13 mouse cellular contexts compared by ENCODE assay signal in genomic region chr4:134751682-134752380, GRCm38 (mm10). TPM values are rescaled to one million over a fixed set of nuclear protein-coding genes. Genes with fewer than 3 reads are reported as not detected.
DNase-seq lines count a peak whose midpoint lies in the region; ATAC-seq lines count a peak whose summit lies in the region.
"Had no signal": no experiment of that assay in that cellular context is flagged by ENCODE, and none has a peak within 500 bp of the region (broad histone marks: within the 10 kb centered on the region; RNA-seq: fewer than 3 reads in every experiment).

No protein-coding gene starts in this region.

- no peak for ATAC-seq in forebrain, embryonic 15.5 days (replicated peaks)
- no peak for ATAC-seq in forebrain, embryonic 13.5 days
- ATAC-seq in embryonic facial prominence, embryonic 15.5 days (ENCODE audit: insufficient number of reproducible peaks, low FRiP score, low TSS enrichment, low read depth): no peak
- peak; percentile 90 for ATAC-seq in liver, embryonic 12.5 days

- no peak overlapping the region for H3K4me3 ChIP-seq in forebrain, embryonic 15.5 days
- no peak overlapping the region for H3K4me3 ChIP-seq in forebrain, embryonic 13.5 days
- H3K4me3 ChIP-seq in embryonic facial prominence, embryonic 15.5 days (replicated peaks): no peak overlapping the region
- H3K4me3 ChIP-seq in liver, embryonic 12.5 days: peak overlapping the region; percentile 19; the same call in 1 of the 2 replicates
- H3K4me3 ChIP-seq: heart, embryonic 12.5 days; layer of hippocampus, adult 2 months; neural tube, embryonic 13.5 days had no signal

- WGBS in forebrain, embryonic 15.5 days: 87% methylated on average over 18 of the region's 18 CpGs
- WGBS in forebrain, embryonic 13.5 days: 87% methylated on average over 18 of the region's 18 CpGs
- 50% methylated on average over 18 of the region's 18 CpGs for WGBS in embryonic facial prominence, embryonic 15.5 days
- 44% methylated on average over 18 of the region's 18 CpGs for WGBS in liver, embryonic 12.5 days (ENCODE audit: insufficient replicate concordance)

- no peaks in the 10 kb centered on the region for H3K9me3 ChIP-seq in forebrain, embryonic 15.5 days
- H3K9me3 ChIP-seq in forebrain, embryonic 13.5 days (replicated peaks): no peaks in the 10 kb centered on the region
- no peaks in the 10 kb centered on the region for H3K9me3 ChIP-seq in embryonic facial prominence, embryonic 15.5 days (replicated peaks)
- no peaks in the 10 kb centered on the region for H3K9me3 ChIP-seq in liver, embryonic 12.5 days (replicated peaks)
- H3K9me3 ChIP-seq: heart, embryonic 12.5 days; neural tube, embryonic 13.5 days had no signal

- no peak overlapping the region for H3K9ac ChIP-seq in forebrain, embryonic 15.5 days (replicated peaks)
- H3K9ac ChIP-seq in forebrain, embryonic 13.5 days: no peak overlapping the region
- no peak overlapping the region for H3K9ac ChIP-seq in embryonic facial prominence, embryonic 15.5 days
- H3K9ac ChIP-seq in liver, embryonic 12.5 days: peak overlapping the region; percentile 62
- H3K9ac ChIP-seq: heart, embryonic 12.5 days; neural tube, embryonic 13.5 days had no signal

- no peaks in the 10 kb centered on the region for H3K27me3 ChIP-seq in forebrain, embryonic 15.5 days
- H3K27me3 ChIP-seq in forebrain, embryonic 13.5 days: no peaks in the 10 kb centered on the region
- H3K27me3 ChIP-seq in embryonic facial prominence, embryonic 15.5 days: peaks cover 4% of the 10 kb centered on the region; the same call in 1 of the 2 replicates
- no peaks in the 10 kb centered on the region for H3K27me3 ChIP-seq in liver, embryonic 12.5 days (replicated peaks)
- H3K27me3 ChIP-seq: heart, embryonic 12.5 days; neural tube, embryonic 13.5 days had no signal

- no peak overlapping the region for H3K4me2 ChIP-seq in forebrain, embryonic 15.5 days (replicated peaks)
- no peak overlapping the region for H3K4me2 ChIP-seq in forebrain, embryonic 13.5 days
- no peak overlapping the region for H3K4me2 ChIP-seq in embryonic facial prominence, embryonic 15.5 days (replicated peaks)
- H3K4me2 ChIP-seq in liver, embryonic 12.5 days: peak overlapping the region; percentile 64
- H3K4me2 ChIP-seq: heart, embryonic 12.5 days; neural tube, embryonic 13.5 days had no signal

- H3K36me3 ChIP-seq in forebrain, embryonic 15.5 days: no peaks in the 10 kb centered on the region
- H3K36me3 ChIP-seq in forebrain, embryonic 13.5 days (ENCODE audit: poor library complexity, severe bottlenecking): no peaks in the 10 kb centered on the region
- peaks cover 43% of the 10 kb centered on the region for H3K36me3 ChIP-seq in embryonic facial prominence, embryonic 15.5 days
- peaks cover 94% of the 10 kb centered on the region for H3K36me3 ChIP-seq in liver, embryonic 12.5 days
- H3K36me3 ChIP-seq: neural tube, embryonic 13.5 days had no signal

- H3K27ac ChIP-seq in forebrain, embryonic 15.5 days (replicated peaks): 0 out of 2 replicates have a peak overlapping the region, but pooled peaks have one; percentile 7
- no peak overlapping the region for H3K27ac ChIP-seq in forebrain, embryonic 13.5 days
- peak overlapping the region; percentile 58 for H3K27ac ChIP-seq in embryonic facial prominence, embryonic 15.5 days (replicated peaks)
- peak overlapping the region; percentile 87 for H3K27ac ChIP-seq in liver, embryonic 12.5 days
- H3K27ac ChIP-seq: layer of hippocampus, adult 2 months; neural tube, embryonic 13.5 days had no signal

- no peaks in the 10 kb centered on the region for H3K4me1 ChIP-seq in forebrain, embryonic 15.5 days
- peaks cover 27% of the 10 kb centered on the region for H3K4me1 ChIP-seq in forebrain, embryonic 13.5 days
- H3K4me1 ChIP-seq in embryonic facial prominence, embryonic 15.5 days: peaks cover 71% of the 10 kb centered on the region
- H3K4me1 ChIP-seq in liver, embryonic 12.5 days: peaks cover 88% of the 10 kb centered on the region

- peak; percentile 73 for DNase-seq in CD4-positive, CD25-positive, alpha-beta regulatory T cell, adult 2 months (ENCODE audit: low read depth, low spot score)
- no peak for DNase-seq in right cerebral cortex, postnatal 36 days (ENCODE audit: low spot score in 2 of 2)
- no peak for DNase-seq in frontal cortex, postnatal 36 days (ENCODE audit: low spot score in 2 of 2)
- no peak for DNase-seq in Muller cell, postnatal 12 days (ENCODE audit: inconsistent ontology term)
- DNase-seq: right cerebral cortex, postnatal 14 days; thymus, postnatal 4 days had no signal

RNA-seq across cellular contexts. Expression of gene Ldlrap1, which starts 16.0 kb away (rescaled TPM):
- 1.9 and 2.8 TPM in 2 replicates for polyA plus RNA-seq in forebrain, embryonic 15.5 days (2015; fragmentation: Nextera tagmentation; extraction: Ambion mirVana)
- polyA plus RNA-seq in forebrain, embryonic 13.5 days (2015; fragmentation: Nextera tagmentation; extraction: Ambion mirVana): 2.6 and 2.7 TPM in 2 replicates
- 36.7 and 37.6 TPM in 2 replicates for polyA plus RNA-seq in embryonic facial prominence, embryonic 15.5 days (2015; fragmentation: Nextera tagmentation; extraction: Ambion mirVana)
- 26.4 and 28.2 TPM in 2 replicates for polyA plus RNA-seq in liver, embryonic 12.5 days (2016; fragmentation: Nextera tagmentation; extraction: Ambion mirVana)

RNA-seq across cellular contexts. Expression of gene Man1c1, which starts 47.7 kb away (rescaled TPM):
- polyA plus RNA-seq in forebrain, embryonic 15.5 days (2015; fragmentation: Nextera tagmentation; extraction: Ambion mirVana): 2.5 and 2.6 TPM in 2 replicates
- 1.6 TPM in 2 replicates for polyA plus RNA-seq in forebrain, embryonic 13.5 days (2015; fragmentation: Nextera tagmentation; extraction: Ambion mirVana)
- 5.0 and 5.6 TPM in 2 replicates for polyA plus RNA-seq in embryonic facial prominence, embryonic 15.5 days (2015; fragmentation: Nextera tagmentation; extraction: Ambion mirVana)
- 3.2 and 3.5 TPM in 2 replicates for polyA plus RNA-seq in liver, embryonic 12.5 days (2016; fragmentation: Nextera tagmentation; extraction: Ambion mirVana)
